Mouse (Mus musculus) layer of hippocampus, adult 11-12 months (tissue): Measurements from ENCODE around the gene Tnfaip3.

Experiments used
- DNase-seq: peaks from one replicate; pipeline ENCODE4 v3.0.0; 2022; ENCODE audit warnings: low spot score

Tnfaip3 gene

DNA sequence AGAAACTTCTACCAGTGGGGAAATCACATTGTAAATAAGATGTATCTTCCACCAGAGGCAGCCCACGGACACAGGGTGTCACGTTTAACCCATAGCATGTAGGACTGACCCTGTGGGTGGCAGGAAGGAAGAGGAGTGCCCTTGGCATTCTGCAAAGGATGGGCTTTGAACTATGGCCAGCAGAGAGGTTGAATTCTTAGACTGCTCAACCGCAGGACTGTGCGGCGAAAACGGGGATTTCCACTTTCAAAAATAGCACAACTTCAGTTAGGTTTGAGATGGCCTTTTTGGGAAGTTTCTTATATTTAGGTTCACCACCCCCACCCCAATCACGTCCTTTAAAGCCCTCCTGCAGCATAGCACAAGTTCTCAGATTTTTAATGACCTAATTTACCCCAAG, 50.6 kb downstream of the Tnfaip3 start:
- DNase-seq = no peak

DNA sequence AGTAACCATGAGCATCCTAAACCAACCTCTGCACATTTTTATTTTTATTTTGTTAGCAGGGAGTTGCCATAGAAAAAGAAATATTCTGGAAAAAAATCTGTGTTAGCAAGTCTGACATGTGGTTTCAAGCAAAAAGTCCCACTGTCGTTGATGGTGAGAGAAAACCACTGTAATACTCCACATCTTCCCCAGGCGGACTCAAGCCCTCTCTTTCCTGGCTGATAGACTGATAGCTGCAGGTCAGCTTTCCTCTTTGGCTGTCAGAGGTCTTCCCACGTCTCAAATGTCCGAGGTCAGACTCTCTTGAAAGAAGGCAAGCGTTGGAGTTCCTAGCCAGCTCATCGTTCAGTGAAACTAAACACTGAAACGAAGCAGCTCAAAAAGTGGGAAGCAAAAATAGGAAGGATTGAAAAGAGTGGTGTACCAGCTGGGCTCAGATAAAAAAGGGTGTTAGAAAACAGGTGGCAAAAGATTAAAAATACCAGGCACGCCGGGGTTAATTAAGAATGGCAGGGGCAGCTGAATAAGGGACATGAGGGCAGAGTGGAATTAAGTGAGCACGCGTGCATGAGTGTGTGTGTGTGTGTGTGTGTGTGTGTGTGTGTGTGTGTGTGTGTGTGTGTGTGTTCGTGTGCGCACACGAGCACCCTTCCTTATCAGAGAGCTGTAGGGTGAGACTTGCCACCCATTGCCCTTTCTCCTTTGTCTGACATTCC, 55.5 kb downstream of the Tnfaip3 start:
- no peak for DNase-seq

DNA sequence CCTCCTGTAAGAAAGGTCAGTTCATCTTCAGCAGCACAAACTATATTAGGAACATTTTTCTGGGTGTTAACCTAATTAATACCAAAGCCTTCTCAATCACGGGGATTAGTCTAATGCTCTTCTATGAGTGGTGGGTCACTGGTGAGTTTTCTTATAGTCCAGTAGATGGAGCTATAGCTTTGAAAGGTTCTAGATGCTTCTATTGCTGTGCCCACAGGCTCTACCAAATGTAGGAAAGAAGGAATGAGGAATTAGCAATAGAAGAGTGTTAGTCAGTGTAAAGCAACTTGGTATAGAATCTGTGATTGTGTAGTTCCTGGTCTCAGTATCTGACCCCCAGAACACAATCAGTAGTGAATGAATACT, 61.8 kb downstream of the Tnfaip3 start:
- DNase-seq = peak; percentile 15

DNA sequence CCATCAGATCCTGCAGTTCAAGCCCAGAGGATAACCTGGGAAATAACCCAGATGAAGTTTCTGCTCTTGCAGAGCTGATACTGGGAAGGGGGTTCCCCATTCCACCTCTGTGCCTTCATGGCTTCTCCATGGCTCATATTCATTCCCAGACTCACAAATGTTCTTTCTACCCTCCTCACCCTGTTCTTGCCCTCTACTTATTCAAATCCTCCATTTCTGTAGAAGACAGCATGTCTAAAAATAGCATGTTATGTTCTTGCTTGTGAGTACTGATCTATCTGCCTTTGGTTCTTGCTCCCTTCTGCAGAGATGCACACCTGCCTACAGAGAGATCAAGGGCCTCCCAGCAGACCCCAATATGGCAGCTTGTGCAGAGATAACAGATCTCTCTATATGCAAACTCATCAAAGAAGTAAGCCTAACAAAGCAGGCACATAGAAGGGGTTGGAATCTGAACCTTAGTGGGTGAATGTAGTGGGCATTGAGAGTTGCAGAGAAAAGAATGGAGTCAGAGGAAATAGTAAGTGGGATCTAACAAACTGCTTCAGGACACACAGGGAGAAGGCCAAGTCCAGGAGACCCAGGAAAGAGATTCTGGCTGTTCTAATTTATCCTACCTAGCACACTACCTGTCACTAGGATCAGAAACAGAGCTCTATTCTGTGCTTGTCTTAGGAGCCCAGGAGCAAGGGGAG, 62.3 kb downstream of the Tnfaip3 start:
- no peak for DNase-seq
